Mouse (Mus musculus): ENCODE measurements around the gene Ezh1. TPM values are rescaled to one million over a fixed set of nuclear protein-coding genes. Genes with fewer than 3 reads are reported as not detected.

Gene Ezh1
- polyA plus RNA-seq, 1 experiment, result 0.74 TPM

- TF ChIP-seq TAL1 (IDR thresholded peaks at IDR 0.05; ENCODE audit: low read length) (no peak), GATA1 (IDR thresholded peaks at IDR 0.05; ENCODE audit: low read length) (no peak)
- Histone ChIP-seq H3K9me3 (ENCODE audit: control insufficient read depth, low read length) (peaks cover 4% of the 10 kb centered on the region; the same call in 1 of the 2 replicates), H3K36me3 (ENCODE audit: control insufficient read depth) (no peaks in the 10 kb centered on the region), H3K4me1 (ENCODE audit: control insufficient read depth) (peaks cover 1% of the 10 kb centered on the region; the same call in 1 of the 2 replicates), H3K4me3 (replicated peaks) (no peak overlapping the region), H3K27me3 (ENCODE audit: control insufficient read depth) (peaks cover 58% of the 10 kb centered on the region)
These were observed 9.2 kb upstream of the Ezh1 start for GRCm38 (mm10) chr11:101235429-101235828.

- Histone ChIP-seq H3K4me3 (replicated peaks) (no peak overlapping the region), H3K27me3 (ENCODE audit: control insufficient read depth) (peaks cover 71% of the 10 kb centered on the region), H3K9me3 (ENCODE audit: control insufficient read depth, low read length) (peaks cover 4% of the 10 kb centered on the region; the same call in 1 of the 2 replicates), H3K4me1 (ENCODE audit: control insufficient read depth) (peaks cover 1% of the 10 kb centered on the region; the same call in 1 of the 2 replicates), H3K36me3 (ENCODE audit: control insufficient read depth) (no peaks in the 10 kb centered on the region)
- TF ChIP-seq GATA1 (IDR thresholded peaks at IDR 0.05; ENCODE audit: low read length) (no peak), TAL1 (IDR thresholded peaks at IDR 0.05; ENCODE audit: low read length) (no peak)
These were observed 7.9 kb upstream of the Ezh1 start for GRCm38 (mm10) chr11:101234124-101234523.

- H3K9me3 ChIP-seq (ENCODE audit: control insufficient read depth, low read length), result peaks cover 4% of the 10 kb centered on the region; the same call in 1 of the 2 replicates
- H3K4me1 ChIP-seq (ENCODE audit: control insufficient read depth), result peaks cover 1% of the 10 kb centered on the region; the same call in 1 of the 2 replicates
- no peaks in the 10 kb centered on the region for H3K36me3 ChIP-seq (ENCODE audit: control insufficient read depth)
- peaks cover 78% of the 10 kb centered on the region for H3K27me3 ChIP-seq (ENCODE audit: control insufficient read depth)
- H3K4me3 ChIP-seq (replicated peaks), result no peak overlapping the region
- TF ChIP-seq GATA1 (IDR thresholded peaks at IDR 0.05; ENCODE audit: low read length) (no peak), TAL1 (IDR thresholded peaks at IDR 0.05; ENCODE audit: low read length) (no peak)
These were observed 7.0 kb upstream of the Ezh1 start for GRCm38 (mm10) chr11:101233240-101233639.

DNA sequence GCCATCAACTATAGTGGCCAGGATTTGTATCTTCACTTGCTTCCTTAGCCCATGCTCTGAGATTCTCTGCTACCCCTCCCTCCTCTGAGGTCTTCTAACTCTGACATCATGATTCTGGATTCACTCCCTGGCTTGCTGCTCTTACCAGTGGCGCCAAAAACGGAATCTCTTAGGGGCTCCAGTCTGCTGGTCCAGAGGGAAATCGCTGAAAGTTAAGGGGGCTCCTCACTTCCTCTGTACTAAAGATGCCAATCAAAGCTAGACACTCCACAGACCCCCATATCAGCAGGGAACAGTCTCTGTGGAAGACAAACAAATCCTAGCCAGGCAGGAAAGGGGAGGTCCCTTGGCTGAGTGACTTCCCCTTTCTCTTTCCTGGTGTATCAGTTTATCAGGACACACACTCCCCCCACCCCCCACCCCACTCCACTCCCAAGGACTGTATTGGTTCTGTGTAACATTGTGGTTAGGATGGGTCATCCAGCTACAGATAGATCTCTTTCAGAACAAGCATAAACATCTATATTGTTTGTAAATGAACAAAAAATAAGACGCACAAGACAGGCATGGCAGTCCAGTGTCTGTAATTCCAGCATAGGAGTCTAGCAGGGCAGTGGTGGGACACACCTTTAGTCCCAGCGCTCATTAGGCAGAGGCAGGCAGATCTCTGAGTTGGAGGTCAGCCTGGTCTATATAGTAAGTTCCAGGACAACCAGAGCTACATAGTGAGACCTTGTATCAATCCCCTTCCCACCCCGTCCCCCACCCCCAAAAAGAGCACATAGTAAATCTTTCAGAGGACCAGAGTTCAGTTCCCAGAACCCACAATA lies 6.0 kb upstream of the Ezh1 start:
- Histone ChIP-seq H3K9me3 (ENCODE audit: control insufficient read depth, low read length) (peaks cover 4% of the 10 kb centered on the region; the same call in 1 of the 2 replicates), H3K27me3 (ENCODE audit: control insufficient read depth) (peaks cover 86% of the 10 kb centered on the region), H3K36me3 (ENCODE audit: control insufficient read depth) (no peaks in the 10 kb centered on the region), H3K4me1 (ENCODE audit: control insufficient read depth) (peaks cover 1% of the 10 kb centered on the region; the same call in 1 of the 2 replicates), H3K4me3 (replicated peaks) (no peak overlapping the region)
- TF ChIP-seq TAL1 (IDR thresholded peaks at IDR 0.05; ENCODE audit: low read length) (no peak), GATA1 (IDR thresholded peaks at IDR 0.05; ENCODE audit: low read length) (no peak)

GRCm38 (mm10) chr11:101230991-101231871 lies 5.0 kb upstream of the Ezh1 start:
- H3K4me3 ChIP-seq (replicated peaks), result no peak overlapping the region
- TF ChIP-seq TAL1 (IDR thresholded peaks at IDR 0.05; ENCODE audit: low read length), result no peak
- no peak for TF ChIP-seq GATA1 (IDR thresholded peaks at IDR 0.05; ENCODE audit: low read length)
- peaks cover 5% of the 10 kb centered on the region for H3K4me1 ChIP-seq (ENCODE audit: control insufficient read depth)
- no peaks in the 10 kb centered on the region for H3K9me3 ChIP-seq (ENCODE audit: control insufficient read depth, low read length)
- H3K36me3 ChIP-seq (ENCODE audit: control insufficient read depth), result no peaks in the 10 kb centered on the region
- peaks cover 82% of the 10 kb centered on the region for H3K27me3 ChIP-seq (ENCODE audit: control insufficient read depth)

GRCm38 (mm10) chr11:101230526-101230925 lies 4.3 kb upstream of the Ezh1 start:
- Histone ChIP-seq H3K4me3 (replicated peaks) (no peak overlapping the region), H3K36me3 (ENCODE audit: control insufficient read depth) (no peaks in the 10 kb centered on the region), H3K9me3 (ENCODE audit: control insufficient read depth, low read length) (no peaks in the 10 kb centered on the region), H3K4me1 (ENCODE audit: control insufficient read depth) (peaks cover 9% of the 10 kb centered on the region), H3K27me3 (ENCODE audit: control insufficient read depth) (peaks cover 81% of the 10 kb centered on the region)
- TF ChIP-seq GATA1 (IDR thresholded peaks at IDR 0.05; ENCODE audit: low read length), result no peak
- TF ChIP-seq TAL1 (IDR thresholded peaks at IDR 0.05; ENCODE audit: low read length), result no peak

DNA sequence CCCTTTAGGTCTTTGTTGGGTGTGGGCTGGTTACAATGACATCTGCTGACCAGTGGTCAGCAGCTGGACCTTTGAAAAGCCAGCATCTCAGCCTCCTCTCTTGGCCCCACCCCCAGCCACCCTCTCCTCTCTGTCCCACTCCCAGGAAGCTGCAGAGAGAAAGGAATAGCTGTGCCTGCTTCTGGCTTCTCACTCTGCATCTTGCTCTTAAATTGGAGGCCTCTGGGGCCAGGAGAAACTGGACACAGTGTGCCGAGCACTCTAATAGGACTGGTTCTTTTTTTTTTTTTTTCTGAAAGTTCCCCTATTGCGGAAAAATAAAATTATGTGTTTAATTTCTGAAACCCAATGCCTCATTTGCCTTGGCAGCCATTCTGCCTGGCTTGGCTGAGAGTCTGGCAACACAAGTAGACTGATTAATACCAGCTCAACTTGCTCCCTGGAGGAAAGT lies 3.8 kb upstream of the Ezh1 start:
- Histone ChIP-seq H3K27me3 (ENCODE audit: control insufficient read depth) (peaks cover 78% of the 10 kb centered on the region), H3K36me3 (ENCODE audit: control insufficient read depth) (no peaks in the 10 kb centered on the region; the same call in 1 of the 2 replicates), H3K4me3 (replicated peaks) (no peak overlapping the region), H3K9me3 (ENCODE audit: control insufficient read depth, low read length) (no peaks in the 10 kb centered on the region), H3K4me1 (ENCODE audit: control insufficient read depth) (peaks cover 14% of the 10 kb centered on the region)
- TF ChIP-seq GATA1 (IDR thresholded peaks at IDR 0.05; ENCODE audit: low read length), result no peak
- TF ChIP-seq TAL1 (IDR thresholded peaks at IDR 0.05; ENCODE audit: low read length), result no peak

DNA sequence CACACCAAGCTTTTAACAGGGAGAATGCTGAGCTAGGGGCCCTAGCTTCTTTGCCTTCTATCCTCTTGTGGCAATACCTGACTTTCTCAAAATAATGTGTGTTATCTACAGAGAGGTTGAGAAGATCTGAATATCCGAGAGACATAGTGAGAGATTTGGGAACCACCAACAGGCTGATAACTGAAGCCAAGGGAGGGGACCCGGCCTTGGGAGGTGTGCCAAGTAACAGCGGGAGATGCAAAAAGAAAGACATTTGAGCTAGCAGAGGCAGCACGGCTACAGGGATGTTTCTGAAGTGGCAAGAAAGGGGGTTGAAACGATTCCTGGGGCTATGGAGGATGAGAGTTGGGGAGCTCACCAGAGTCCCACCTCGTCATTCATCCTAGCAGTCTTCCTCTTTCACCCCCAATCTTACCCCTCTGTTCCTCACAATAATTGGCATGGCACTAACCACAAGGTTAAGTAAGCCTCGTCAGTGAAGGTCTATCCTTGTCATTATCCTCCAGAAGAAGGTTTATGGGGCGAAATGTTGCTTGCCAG lies 3.2 kb upstream of the Ezh1 start:
- peaks cover 2% of the 10 kb centered on the region; the same call in 1 of the 2 replicates for H3K36me3 ChIP-seq (ENCODE audit: control insufficient read depth)
- H3K9me3 ChIP-seq (ENCODE audit: control insufficient read depth, low read length), result no peaks in the 10 kb centered on the region
- H3K4me1 ChIP-seq (ENCODE audit: control insufficient read depth), result peaks cover 20% of the 10 kb centered on the region
- TF ChIP-seq GATA1 (IDR thresholded peaks at IDR 0.05; ENCODE audit: low read length), result no peak
- TF ChIP-seq TAL1 (IDR thresholded peaks at IDR 0.05; ENCODE audit: low read length), result no peak
- no peak overlapping the region for H3K4me3 ChIP-seq (replicated peaks)
- H3K27me3 ChIP-seq (ENCODE audit: control insufficient read depth), result peaks cover 72% of the 10 kb centered on the region

Data from erythroblast, embryonic 14.5 days (primary cell).